Mouse (Mus musculus) forebrain, embryonic 11.5 days (tissue): ENCODE data around the gene Capn12. TPM values are rescaled to one million over a fixed set of nuclear protein-coding genes. Genes with fewer than 3 reads are reported as not detected.

Experiments
- ATAC-seq: fragments of 200-750 bp; cut with Nextera tagmentation; replicated peaks from 2 replicates; pipeline ENCODE4 v1.8.0; 2017; ENCODE audit warnings: moderate TSS enrichment; ENCODE audit not compliant: low FRiP score
- DNase-seq: peaks from one replicate; pipeline ENCODE4 v3.0.0-alpha.2; 2017; ENCODE audit warnings: low spot score
- H3K27ac ChIP-seq: fragments of 300-500 bp; sonication (generic); 2 replicates; pipeline ENCODE4 v1.5.1; 2014; ENCODE audit warnings: low read depth, low read length
- H3K27me3 ChIP-seq: fragments of 300-500 bp; sonication (generic); 2 replicates; pipeline ENCODE4 v1.6.1; 2014; ENCODE audit warnings: mild to moderate bottlenecking, low read length, mixed read lengths; ENCODE audit not compliant: control insufficient read depth, insufficient read depth
- H3K36me3 ChIP-seq: fragments of 300-500 bp; sonication (generic); 2 replicates; pipeline ENCODE4 v1.6.1; 2014; ENCODE audit warnings: mild to moderate bottlenecking, low read length, moderate library complexity, mixed read lengths; ENCODE audit not compliant: control insufficient read depth, insufficient read depth
- H3K4me1 ChIP-seq: fragments of 300-500 bp; sonication (generic); replicated peaks from 2 replicates; pipeline ENCODE4 v1.6.1; 2014; ENCODE audit warnings: low read length, mixed read lengths; ENCODE audit not compliant: control insufficient read depth, insufficient read depth
- H3K4me2 ChIP-seq: fragments of 300-500 bp; sonication (generic); 2 replicates; pipeline ENCODE4 v1.6.1; 2014; ENCODE audit warnings: low read depth, mild to moderate bottlenecking, low read length, moderate library complexity, mixed read lengths; ENCODE audit not compliant: severe bottlenecking
- H3K4me3 ChIP-seq: fragments of 300-500 bp; sonication (generic); 2 replicates; pipeline ENCODE4 v1.5.1; 2014; ENCODE audit warnings: low read depth, low read length
- H3K9ac ChIP-seq: fragments of 300-500 bp; sonication (generic); 2 replicates; pipeline ENCODE4 v1.6.1; 2014; ENCODE audit warnings: low read length
- H3K9me3 ChIP-seq: fragments of 300-500 bp; sonication (generic); 2 replicates; pipeline ENCODE4 v1.6.1; 2016; ENCODE audit warnings: low read length, mixed read lengths; ENCODE audit not compliant: control insufficient read depth
- WGBS: fragments of 180-500 bp; shearing (Covaris S2); extraction: QIAGEN DNeasy Blood & Tissue Kit; methylation state at CpG from one replicate; pipeline ENCODE4 v1.1.7; 2014; 5-methylcytosine and 5-hydroxymethylcytosine counted together
- polyA plus RNA-seq: library from polyadenylated mRNA; unstranded; fragments of >200 nt; fragmentation: Nextera tagmentation; extraction: Ambion mirVana; gene quantifications from 2 replicates; pipeline ENCODE4 v1.2.1, GENCODE M21; 2014

Capn12 gene
- polyA plus RNA-seq, 1 experiment from 2014 or later: 0.60 TPM

GRCm38 (mm10) chr7:28941129-28941528, 59.9 kb downstream of the Capn12 start:
- DNase-seq (no peak), ATAC-seq (no peak)
- Histone ChIP-seq H3K4me3 (no peak overlapping the region), H3K4me2 (no peak overlapping the region), H3K36me3 (no peaks in the 10 kb centered on the region; the same call in 1 of the 2 replicates), H3K9me3 (no peaks in the 10 kb centered on the region), H3K27me3 (no peaks in the 10 kb centered on the region), H3K9ac (no peak overlapping the region), H3K4me1 (peaks cover 10% of the 10 kb centered on the region), H3K27ac (no peak overlapping the region)
- WGBS: 85% methylated on average over 4 of the region's 4 CpGs

- DNase-seq: no peak
- Histone ChIP-seq H3K9ac (no peak overlapping the region), H3K4me1 (peaks cover 13% of the 10 kb centered on the region), H3K9me3 (no peaks in the 10 kb centered on the region), H3K4me3 (no peak overlapping the region), H3K4me2 (no peak overlapping the region), H3K27me3 (no peaks in the 10 kb centered on the region), H3K27ac (no peak overlapping the region), H3K36me3 (no peaks in the 10 kb centered on the region)
- no peak for ATAC-seq
- 88% methylated on average over 4 of the region's 4 CpGs for WGBS
Observed at GRCm38 (mm10) chr7:28941542-28941941, 60.3 kb downstream of the Capn12 start.

Other genes with a start within 250 kb of the Capn12 start
- gene Fbxo27, start 188.6 kb upstream of the Capn12 start, polyA plus RNA-seq: 4.3 and 6.7 TPM in 2 replicates
- gene Fbxo17, start 164.6 kb upstream of the Capn12 start, polyA plus RNA-seq: 8.3 and 9.9 TPM in 2 replicates
- 116 and 131 TPM in 2 replicates for gene Mrps12, start 139.6 kb upstream of the Capn12 start, polyA plus RNA-seq
- 35.6 and 37.8 TPM in 2 replicates for gene Sars2, start 139.4 kb upstream of the Capn12 start, polyA plus RNA-seq
- not detected in 2 replicates for gene Ccer2, start 125.2 kb upstream of the Capn12 start, polyA plus RNA-seq
- gene Sirt2, start 114.7 kb upstream of the Capn12 start, polyA plus RNA-seq: 63.5 and 70.2 TPM in 2 replicates
- 45.6 and 49.9 TPM in 2 replicates for gene Nfkbib, start 113.9 kb upstream of the Capn12 start, polyA plus RNA-seq
- 2.1 and 2.4 TPM in 2 replicates for gene Rinl, start 92.5 kb upstream of the Capn12 start, polyA plus RNA-seq
- gene Hnrnpl, start 72.9 kb upstream of the Capn12 start, polyA plus RNA-seq: 338 and 382 TPM in 2 replicates
- 70.6 and 74.0 TPM in 2 replicates for gene Ech1, start 56.2 kb upstream of the Capn12 start, polyA plus RNA-seq
- gene Lgals4, start 47.6 kb upstream of the Capn12 start, polyA plus RNA-seq: 1.1 and 1.7 TPM in 2 replicates
- 0.52 and 0.88 TPM in 2 replicates for gene Lgals7, start 17.6 kb upstream of the Capn12 start, polyA plus RNA-seq
- 182 and 199 TPM in 2 replicates for gene Actn4, start 80.9 kb downstream of the Capn12 start, polyA plus RNA-seq
- gene Eif3k, start 100.4 kb downstream of the Capn12 start, polyA plus RNA-seq: 341 and 343 TPM in 2 replicates
- gene Map4k1, start 100.6 kb downstream of the Capn12 start, polyA plus RNA-seq: 5.9 and 6.4 TPM in 2 replicates
- gene Ryr1, start 243.8 kb downstream of the Capn12 start, polyA plus RNA-seq: 0.68 and 1.2 TPM in 2 replicates